Mouse (Mus musculus): ENCODE data around the gene Dhodh. TPM values are rescaled to one million over a fixed set of nuclear protein-coding genes. Genes with fewer than 3 reads are reported as not detected.
A peak's percentile ranks its signal among the peaks of the same experiment; 100 is the strongest.

Dhodh gene
- polyA plus RNA-seq, 1 experiment from 2014 or later = 50.2 TPM

- Histone ChIP-seq H3K36me3 (no peaks in the 10 kb centered on the region), H3K9me3 (replicated peaks) (no peaks in the 10 kb centered on the region), H3K4me2 (peak within 1 kb of the TSS; percentile 26), H3K9ac (no peak within 1 kb of the TSS), H3K4me3 (replicated peaks) (no peak within 1 kb of the TSS), H3K27ac (no peak within 1 kb of the TSS), H3K4me1 (no peaks in the 10 kb centered on the region), H3K27me3 (no peaks in the 10 kb centered on the region; the same call in 1 of the 2 replicates)
- WGBS = 60% methylated on average over 27 of the region's 27 CpGs
- ATAC-seq (replicated peaks; ENCODE audit: low FRiP score) = no peak
Measured at GRCm38 (mm10) chr8:109614243-109615210, 6.1 kb upstream of the Dhodh start, which contains the start of gene Pkd1l3. Gene Pkd1l3, plus strand, starts transcription at chr8:109614517.

GRCm38 (mm10) chr8:109609153-109609502 is 655 bp upstream of the Dhodh start:
- WGBS = 11% methylated on average over 5 of the region's 5 CpGs
- Histone ChIP-seq H3K27ac (peak overlapping the region; percentile 99), H3K4me1 (peaks cover 13% of the 10 kb centered on the region), H3K9me3 (replicated peaks) (no peaks in the 10 kb centered on the region), H3K27me3 (no peaks in the 10 kb centered on the region), H3K4me2 (peak overlapping the region; percentile 88), H3K9ac (peak overlapping the region; percentile 73), H3K36me3 (peaks cover 15% of the 10 kb centered on the region), H3K4me3 (replicated peaks) (peak overlapping the region; percentile 71)
- ATAC-seq (replicated peaks; ENCODE audit: low FRiP score) = no peak

- no peaks in the 10 kb centered on the region for H3K9me3 ChIP-seq (replicated peaks)
- ATAC-seq (replicated peaks; ENCODE audit: low FRiP score) = no peak
- 7% methylated on average over 12 of the region's 12 CpGs for WGBS
- peak overlapping the region; percentile 88 for H3K4me2 ChIP-seq
- peak overlapping the region; percentile 71 for H3K4me3 ChIP-seq (replicated peaks)
- peaks cover 13% of the 10 kb centered on the region for H3K4me1 ChIP-seq
- peaks cover 26% of the 10 kb centered on the region for H3K36me3 ChIP-seq
- H3K27me3 ChIP-seq = no peaks in the 10 kb centered on the region
- H3K9ac ChIP-seq = peak overlapping the region; percentile 73
- peak overlapping the region; percentile 99 for H3K27ac ChIP-seq
Measured at GRCm38 (mm10) chr8:109607650-109608049, 823 bp downstream of the Dhodh start.

GRCm38 (mm10) chr8:109606725-109607124 is 1.7 kb downstream of the Dhodh start:
- Histone ChIP-seq H3K36me3 (peaks cover 34% of the 10 kb centered on the region), H3K4me1 (peaks cover 13% of the 10 kb centered on the region), H3K9ac (no peak overlapping the region), H3K4me3 (replicated peaks) (no peak overlapping the region), H3K4me2 (no peak overlapping the region), H3K27ac (no peak overlapping the region), H3K27me3 (no peaks in the 10 kb centered on the region), H3K9me3 (replicated peaks) (no peaks in the 10 kb centered on the region)
- ATAC-seq (replicated peaks; ENCODE audit: low FRiP score) = no peak
- 87% methylated on average over 2 of the region's 2 CpGs for WGBS

GRCm38 (mm10) chr8:109595854-109596253 is 12.6 kb downstream of the Dhodh start:
- H3K36me3 ChIP-seq = peaks cover 66% of the 10 kb centered on the region
- no peak overlapping the region for H3K9ac ChIP-seq
- no peak for ATAC-seq (replicated peaks; ENCODE audit: low FRiP score)
- H3K9me3 ChIP-seq (replicated peaks) = no peaks in the 10 kb centered on the region
- H3K4me2 ChIP-seq = no peak overlapping the region
- no peak overlapping the region for H3K27ac ChIP-seq
- no peak overlapping the region for H3K4me3 ChIP-seq (replicated peaks)
- 52% methylated on average over 8 of the region's 8 CpGs for WGBS
- no peaks in the 10 kb centered on the region for H3K4me1 ChIP-seq
- H3K27me3 ChIP-seq = no peaks in the 10 kb centered on the region

GRCm38 (mm10) chr8:109593117-109593788 is 15.2 kb downstream of the Dhodh start:
- Histone ChIP-seq H3K36me3 (peaks cover 42% of the 10 kb centered on the region), H3K27me3 (no peaks in the 10 kb centered on the region), H3K9ac (no peak overlapping the region), H3K27ac (no peak overlapping the region), H3K4me2 (no peak overlapping the region), H3K9me3 (replicated peaks) (no peaks in the 10 kb centered on the region), H3K4me3 (replicated peaks) (no peak overlapping the region), H3K4me1 (no peaks in the 10 kb centered on the region)
- no peak for ATAC-seq (replicated peaks; ENCODE audit: low FRiP score)
- 79% methylated on average over 6 of the region's 6 CpGs for WGBS

- no peak overlapping the region for H3K27ac ChIP-seq
- no peak for ATAC-seq (replicated peaks; ENCODE audit: low FRiP score)
- no peak overlapping the region for H3K4me2 ChIP-seq
Measured at GRCm38 (mm10) chr8:109592164-109592563, 16.3 kb downstream of the Dhodh start.

GRCm38 (mm10) chr8:109591367-109591766 is 17.1 kb downstream of the Dhodh start:
- no peak overlapping the region for H3K27ac ChIP-seq
- WGBS = 85% methylated on average over 3 of the region's 3 CpGs
- H3K9me3 ChIP-seq (replicated peaks) = no peaks in the 10 kb centered on the region
- H3K36me3 ChIP-seq = peaks cover 41% of the 10 kb centered on the region
- no peak for ATAC-seq (replicated peaks; ENCODE audit: low FRiP score)
- H3K4me3 ChIP-seq (replicated peaks) = no peak overlapping the region
- H3K9ac ChIP-seq = no peak overlapping the region
- no peaks in the 10 kb centered on the region for H3K27me3 ChIP-seq
- H3K4me1 ChIP-seq = no peaks in the 10 kb centered on the region
- no peak overlapping the region for H3K4me2 ChIP-seq

More at GRCm38 (mm10) chr8:109592164-109592563, 16.3 kb downstream of the Dhodh start:
- Histone ChIP-seq H3K9ac (no peak overlapping the region), H3K27me3 (no peaks in the 10 kb centered on the region), H3K36me3 (peaks cover 41% of the 10 kb centered on the region), H3K4me1 (no peaks in the 10 kb centered on the region), H3K9me3 (replicated peaks) (no peaks in the 10 kb centered on the region), H3K4me3 (replicated peaks) (no peak overlapping the region)
- WGBS = 91% methylated on average over 5 of the region's 5 CpGs

GRCm38 (mm10) chr8:109590901-109591300 is 17.6 kb downstream of the Dhodh start:
- ATAC-seq (replicated peaks; ENCODE audit: low FRiP score) = no peak
- Histone ChIP-seq H3K4me1 (no peaks in the 10 kb centered on the region), H3K9me3 (replicated peaks) (no peaks in the 10 kb centered on the region), H3K4me2 (no peak overlapping the region), H3K36me3 (peaks cover 41% of the 10 kb centered on the region), H3K9ac (no peak overlapping the region), H3K27me3 (no peaks in the 10 kb centered on the region), H3K27ac (no peak overlapping the region), H3K4me3 (replicated peaks) (no peak overlapping the region)
- WGBS = 87% methylated on average over 9 of the region's 9 CpGs

GRCm38 (mm10) chr8:109586972-109587504 is 21.4 kb downstream of the Dhodh start:
- Histone ChIP-seq H3K4me1 (no peaks in the 10 kb centered on the region), H3K27me3 (no peaks in the 10 kb centered on the region), H3K36me3 (peaks cover 6% of the 10 kb centered on the region), H3K9ac (no peak overlapping the region), H3K4me3 (replicated peaks) (no peak overlapping the region), H3K4me2 (peak overlapping the region; percentile 7; the same call in 1 of the 2 replicates), H3K27ac (0 out of 2 replicates have a peak overlapping the region, but pooled peaks have one; percentile 37), H3K9me3 (replicated peaks) (no peaks in the 10 kb centered on the region)
- 37% methylated on average over 7 of the region's 7 CpGs for WGBS
- peak; percentile 64 for ATAC-seq (replicated peaks; ENCODE audit: low FRiP score)

- no peak for ATAC-seq (replicated peaks; ENCODE audit: low FRiP score)
- no peaks in the 10 kb centered on the region for H3K27me3 ChIP-seq
Measured at GRCm38 (mm10) chr8:109585652-109586051, 22.8 kb downstream of the Dhodh start.

GRCm38 (mm10) chr8:109584830-109585229 is 23.6 kb downstream of the Dhodh start:
- 81% methylated on average over 3 of the region's 3 CpGs for WGBS
- ATAC-seq (replicated peaks; ENCODE audit: low FRiP score) = no peak
- no peaks in the 10 kb centered on the region for H3K4me1 ChIP-seq
- H3K27me3 ChIP-seq = no peaks in the 10 kb centered on the region
- H3K9me3 ChIP-seq (replicated peaks) = no peaks in the 10 kb centered on the region
- no peak overlapping the region for H3K4me3 ChIP-seq (replicated peaks)
- H3K27ac ChIP-seq = no peak overlapping the region
- no peak overlapping the region for H3K4me2 ChIP-seq
- H3K36me3 ChIP-seq = no peaks in the 10 kb centered on the region
- no peak overlapping the region for H3K9ac ChIP-seq

More at GRCm38 (mm10) chr8:109585652-109586051, 22.8 kb downstream of the Dhodh start:
- Histone ChIP-seq H3K36me3 (no peaks in the 10 kb centered on the region), H3K9ac (no peak overlapping the region), H3K4me2 (no peak overlapping the region), H3K9me3 (replicated peaks) (no peaks in the 10 kb centered on the region), H3K4me1 (no peaks in the 10 kb centered on the region), H3K4me3 (replicated peaks) (no peak overlapping the region), H3K27ac (no peak overlapping the region)
